Mouse (Mus musculus) layer of hippocampus, adult 8-10 months (tissue): ENCODE data around the gene Ppdpf. TPM values are rescaled to one million over a fixed set of nuclear protein-coding genes. Genes with fewer than 3 reads are reported as not detected.

Experiments used
- DNase-seq, 2 experiments: peaks; one replicate each; pipeline ENCODE4 v3.0.0; 2022; ENCODE audit warnings: low spot score in 2 of 2
- total RNA-seq, 4 experiments: library from RNA; stranded (reverse); gene quantifications; 2 replicates each; pipeline ENCODE4 v1.2.4; 2022

The Ppdpf gene
- total RNA-seq, 4 experiments from 2014 or later: 70.7 to 91.8 (median 77.8) TPM

DNA sequence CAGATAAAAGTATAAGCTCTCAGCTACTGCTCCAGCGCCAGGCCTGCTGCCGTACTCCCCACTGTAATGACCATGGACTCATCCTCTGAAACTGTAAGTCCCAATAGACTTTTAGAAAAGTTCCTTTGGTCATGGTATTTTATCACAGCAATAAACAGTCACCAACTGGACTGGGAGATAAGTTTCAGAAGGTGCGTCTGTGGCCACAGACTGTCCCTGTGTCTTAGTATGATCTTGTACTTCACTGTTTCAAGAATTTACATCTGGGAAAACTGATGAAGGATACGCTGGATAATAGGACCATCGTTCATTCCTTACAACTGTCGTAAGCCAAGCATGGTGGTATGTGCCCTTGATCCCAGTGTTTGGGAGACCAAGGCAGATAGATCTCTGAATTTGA is 29.0 kb downstream of the Ppdpf start:
- DNase-seq: no peak

DNA sequence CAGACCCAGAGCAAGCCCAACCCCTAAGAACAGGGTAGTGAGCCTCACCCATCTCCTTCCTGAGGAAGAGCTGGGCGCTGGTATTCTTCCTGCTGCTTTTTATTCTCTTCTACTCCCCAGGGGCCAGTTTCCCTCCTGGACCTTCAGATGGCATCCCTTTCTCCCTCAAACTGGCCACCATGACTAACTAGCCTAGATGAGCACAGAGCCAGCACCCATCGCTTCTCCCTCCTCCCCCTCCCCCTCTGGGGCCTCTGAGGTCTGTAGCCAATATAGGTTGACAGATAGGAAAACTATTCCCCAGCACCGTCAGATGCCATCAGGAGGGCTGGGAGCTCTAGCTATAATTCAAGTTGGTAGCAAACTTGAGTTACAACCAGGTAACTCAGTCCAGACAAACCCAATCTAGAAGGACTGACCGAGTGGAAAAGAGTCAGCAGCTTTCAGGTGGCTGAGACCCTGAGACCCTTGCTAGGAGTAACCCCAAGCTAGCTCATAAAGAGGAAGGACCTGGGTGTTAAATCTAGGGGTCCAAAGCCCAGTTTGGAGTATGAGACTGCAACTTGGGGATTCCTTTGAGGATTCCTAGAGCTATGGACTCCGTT is 31.9 kb downstream of the Ppdpf start:
- DNase-seq: no peak

DNA sequence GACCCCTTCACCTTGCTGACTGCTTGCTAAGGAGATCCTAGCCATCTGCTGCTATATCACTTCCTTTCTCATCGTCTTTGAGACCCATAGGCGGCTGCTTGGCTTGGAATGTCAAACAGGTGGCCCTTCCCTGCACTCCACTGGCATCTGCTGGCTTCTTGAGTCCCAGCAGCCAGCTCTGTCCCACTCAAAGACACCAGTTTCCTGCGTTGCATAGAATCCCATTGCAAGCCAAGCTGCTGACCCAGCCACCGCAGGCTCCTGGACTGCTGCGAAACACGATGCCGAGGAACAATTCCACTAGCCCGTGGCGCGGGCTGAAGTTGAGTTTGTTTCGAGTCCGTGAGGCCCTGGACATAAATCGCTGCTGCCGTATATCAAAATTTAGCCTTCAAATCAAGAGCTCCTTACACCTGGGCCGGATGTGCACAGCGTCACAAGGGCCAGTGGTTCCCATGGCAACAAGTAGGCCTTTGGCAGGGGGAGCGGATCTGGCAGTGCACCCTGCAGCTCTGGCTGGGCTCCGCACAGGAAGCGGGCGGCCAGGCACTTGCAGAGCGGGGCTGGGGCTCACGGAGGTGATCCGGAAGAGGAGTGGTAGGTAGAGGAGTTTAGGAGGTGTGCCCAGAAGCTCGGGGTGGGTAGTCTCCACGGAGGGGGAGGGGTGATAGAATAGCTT is 32.6 kb downstream of the Ppdpf start, which contains the start of gene Fndc11:
TSS of gene Fndc11 (plus strand) at position 476 of the 679 bp plus-strand sequence.
- peak; percentile 39 to 44 for DNase-seq

DNA sequence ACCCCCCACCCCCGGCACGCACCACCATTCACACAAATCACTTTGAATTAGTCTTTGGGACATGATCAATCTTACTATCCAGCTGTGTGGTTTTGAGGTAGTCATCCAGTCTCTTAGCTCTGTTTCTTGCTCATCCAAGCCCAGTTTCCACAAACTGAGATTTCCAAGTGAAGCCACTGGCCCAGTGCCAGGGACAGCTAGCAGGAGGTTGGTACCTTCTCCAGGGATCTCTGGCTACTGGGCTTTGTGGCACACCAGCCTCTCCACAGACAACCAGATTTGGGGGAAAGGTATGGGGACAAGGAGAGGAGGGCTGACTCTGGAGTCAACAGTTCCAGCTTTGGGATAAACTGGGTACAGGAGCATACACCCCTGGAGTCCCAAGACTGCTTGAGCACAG is 33.3 kb downstream of the Ppdpf start:
- no peak for DNase-seq

DNA sequence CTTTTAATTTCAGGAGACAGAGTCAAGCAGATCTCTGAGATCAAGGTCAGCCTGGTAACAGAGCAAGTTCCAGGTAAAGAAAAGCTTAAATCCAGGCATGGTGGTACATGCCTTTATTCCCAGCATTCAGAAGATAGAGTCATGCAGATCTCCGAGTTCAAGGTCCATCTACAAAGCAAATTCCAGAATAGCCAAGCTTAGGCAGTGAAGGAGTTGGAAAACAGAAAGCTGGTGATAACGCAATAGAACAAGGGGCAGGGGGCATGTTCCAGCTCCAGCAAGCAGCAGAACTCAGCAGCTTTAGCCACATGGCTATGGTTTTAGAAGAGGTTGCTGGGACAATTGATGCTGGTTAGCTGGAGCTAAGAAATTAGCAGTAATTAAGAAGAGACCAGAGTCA is 37.9 kb downstream of the Ppdpf start:
- DNase-seq: no peak

DNA sequence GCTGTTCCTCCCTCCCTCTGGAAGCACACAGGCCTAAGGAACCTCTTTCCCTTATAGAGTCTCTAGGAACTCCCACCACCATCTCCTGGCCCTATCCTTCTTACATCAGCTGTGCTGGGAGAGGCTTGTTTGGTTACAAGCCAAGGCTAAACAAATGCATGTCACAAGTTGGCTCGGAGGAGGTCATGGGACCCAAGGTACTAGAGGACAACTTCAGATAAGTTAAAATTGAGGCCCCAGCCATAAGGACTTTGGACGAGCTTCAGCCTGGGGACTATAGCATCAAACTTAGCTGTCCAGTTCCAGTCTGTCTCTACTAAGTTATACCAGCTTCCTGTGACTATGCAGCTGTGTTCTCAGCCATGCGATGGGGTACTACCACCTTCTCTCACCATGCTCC is 40.1 kb downstream of the Ppdpf start:
- no peak for DNase-seq

DNA sequence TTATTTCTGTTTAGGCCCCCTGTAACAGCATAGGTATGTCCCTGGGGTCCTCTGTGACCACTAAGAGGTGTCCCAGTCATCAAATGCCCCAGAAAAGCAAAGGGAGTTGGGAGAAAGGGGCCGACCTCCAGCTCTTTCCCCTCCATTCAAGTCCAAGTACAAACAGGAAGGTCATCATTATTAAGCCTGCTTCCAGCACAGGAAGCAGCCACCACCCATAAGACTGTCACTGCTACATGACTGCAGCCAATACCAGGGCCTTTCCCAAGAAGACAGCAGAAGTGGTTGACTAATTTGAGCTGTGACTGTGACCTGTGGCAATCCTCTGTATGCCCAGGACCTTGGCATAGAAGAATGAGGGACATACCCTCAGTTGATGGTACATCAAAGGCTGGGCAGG is 41.3 kb downstream of the Ppdpf start:
- no peak for DNase-seq

DNA sequence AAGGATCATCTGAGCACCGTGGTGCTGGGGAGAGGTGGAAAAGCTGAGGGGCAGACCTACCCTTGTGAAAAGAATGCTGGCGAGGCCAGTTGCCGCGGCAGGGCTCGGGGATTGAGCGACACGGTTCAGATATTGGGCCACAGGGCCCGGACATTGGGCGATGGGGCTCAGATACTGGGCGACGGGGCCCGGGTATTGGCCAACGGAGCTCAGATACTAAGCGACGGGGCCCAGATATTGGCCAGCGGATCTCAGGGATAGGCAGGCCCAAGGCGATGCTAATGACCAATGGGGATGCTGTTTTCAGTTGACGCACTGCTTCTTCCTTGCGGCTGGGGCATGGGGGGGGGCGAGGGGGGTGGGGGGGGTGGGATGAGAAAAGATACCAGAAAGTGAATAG is 44.1 kb downstream of the Ppdpf start:
- DNase-seq: no peak

DNA sequence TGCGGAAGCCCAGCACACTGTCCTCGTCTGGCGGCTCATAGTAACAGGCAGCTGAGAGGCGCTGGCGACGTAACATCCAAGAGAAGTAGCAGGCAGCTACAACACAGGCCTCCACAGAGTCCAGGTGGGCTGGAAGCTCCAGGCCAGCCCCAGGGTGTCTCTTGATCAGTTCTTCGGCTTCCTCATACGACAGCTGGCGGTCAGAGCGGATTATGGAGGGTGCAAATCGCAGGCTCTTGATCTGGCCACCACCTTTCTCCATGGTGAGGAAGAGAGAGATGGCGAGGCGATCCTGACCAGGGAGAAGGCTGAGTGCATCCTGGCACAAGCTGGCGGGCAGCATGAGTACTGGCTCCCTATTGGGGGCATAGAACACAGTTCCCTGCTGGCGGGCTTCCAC is 46.4 kb downstream of the Ppdpf start:
- DNase-seq: no peak

DNA sequence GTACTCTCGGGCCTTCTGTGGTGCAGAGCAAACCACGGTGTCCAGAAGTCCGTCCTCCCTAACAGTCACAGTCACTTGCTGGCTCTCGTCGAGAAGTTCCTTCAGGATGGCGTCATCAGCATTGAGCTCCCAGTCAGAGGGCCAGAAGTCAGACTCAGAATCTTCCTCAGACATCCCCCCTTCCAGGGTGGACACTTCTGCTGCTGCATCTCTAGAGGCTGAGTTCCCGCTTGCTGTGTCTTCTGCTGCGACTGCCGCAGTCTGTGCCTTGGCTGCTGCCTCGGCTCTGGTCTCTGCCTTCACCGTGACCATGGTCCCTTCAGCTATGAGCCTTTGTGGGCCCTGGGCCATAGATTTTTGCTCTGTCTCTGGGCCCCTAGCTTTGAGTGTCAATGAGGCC is 47.6 kb downstream of the Ppdpf start:
- DNase-seq: no peak

DNA sequence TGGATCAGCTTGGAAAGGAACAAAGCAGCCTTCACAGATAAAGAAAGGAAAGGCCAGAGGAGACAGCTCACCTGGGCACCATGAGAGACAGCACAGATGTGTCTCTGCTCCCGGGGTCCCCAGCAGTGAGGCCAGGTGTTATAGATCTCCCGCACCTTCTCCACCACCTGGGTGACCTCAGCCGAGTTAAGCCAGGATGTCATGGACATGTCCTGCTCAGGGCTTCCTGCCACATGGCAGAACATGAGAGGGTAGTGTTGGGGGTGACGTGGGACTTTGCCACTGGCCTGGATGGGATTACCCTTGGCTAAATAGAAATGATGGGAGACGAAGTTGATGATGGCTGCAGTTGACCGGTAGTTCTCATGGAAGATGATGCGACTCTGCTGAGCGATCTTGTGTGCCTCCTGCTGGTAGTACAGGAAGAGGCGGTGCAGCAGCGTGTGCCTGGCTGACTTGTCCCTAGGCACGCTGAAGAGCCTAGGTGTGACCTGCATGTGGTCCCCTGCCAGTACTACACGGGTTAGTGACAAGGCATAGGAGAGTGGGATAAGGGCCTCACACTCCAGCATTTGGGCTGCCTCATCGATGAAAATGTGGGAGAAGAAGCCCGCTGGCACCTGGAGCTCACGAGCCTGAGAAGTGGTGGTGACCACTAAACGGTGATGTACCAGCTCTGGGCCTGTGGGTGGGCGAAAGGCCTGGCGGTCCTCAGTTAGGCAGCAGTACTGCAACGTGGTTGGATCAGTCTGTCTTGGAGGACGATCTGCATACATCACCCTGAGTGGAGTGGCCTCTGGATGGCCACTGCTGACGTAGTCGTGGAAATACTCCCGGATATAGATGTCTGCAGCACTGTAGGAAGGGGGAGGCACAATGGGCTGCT is 48.9 kb downstream of the Ppdpf start:
- DNase-seq: no peak

DNA sequence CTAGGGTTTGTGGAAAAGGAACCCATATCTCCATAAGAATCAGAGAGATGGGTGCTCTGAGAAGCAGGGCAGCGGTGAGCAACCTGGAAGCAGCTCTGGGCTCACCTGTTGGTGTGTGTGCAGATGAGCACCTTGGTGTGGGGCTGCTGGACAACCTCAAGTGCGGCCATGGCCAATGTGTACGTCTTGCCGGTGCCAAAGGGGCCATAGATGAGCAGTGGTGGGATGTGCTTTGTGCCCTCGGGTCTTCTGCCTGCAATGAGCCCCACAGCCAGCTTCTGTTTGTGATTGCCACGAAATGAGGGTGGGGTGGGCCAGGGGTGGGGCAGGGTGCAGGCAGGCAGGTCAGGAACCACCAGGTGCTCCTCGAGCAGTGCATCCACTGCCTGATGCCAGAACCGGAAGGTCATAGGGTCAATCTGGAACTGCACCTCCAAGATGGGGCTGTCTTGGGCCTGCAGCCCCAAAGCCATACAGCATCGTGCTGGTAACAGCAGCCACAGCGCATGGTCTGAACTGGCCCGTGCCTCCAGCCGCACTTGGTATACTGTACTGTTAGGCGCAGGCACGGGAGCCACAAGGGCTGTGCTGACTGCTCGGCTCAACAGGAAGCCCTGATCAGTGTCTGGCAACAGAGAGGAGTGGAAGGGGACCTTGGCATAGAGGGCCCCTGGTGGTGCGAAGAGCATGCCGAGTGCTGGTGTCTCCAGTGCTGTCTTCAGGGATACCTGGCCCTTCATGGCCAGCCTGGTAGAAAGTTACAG is 50.4 kb downstream of the Ppdpf start:
- DNase-seq: no peak

DNA sequence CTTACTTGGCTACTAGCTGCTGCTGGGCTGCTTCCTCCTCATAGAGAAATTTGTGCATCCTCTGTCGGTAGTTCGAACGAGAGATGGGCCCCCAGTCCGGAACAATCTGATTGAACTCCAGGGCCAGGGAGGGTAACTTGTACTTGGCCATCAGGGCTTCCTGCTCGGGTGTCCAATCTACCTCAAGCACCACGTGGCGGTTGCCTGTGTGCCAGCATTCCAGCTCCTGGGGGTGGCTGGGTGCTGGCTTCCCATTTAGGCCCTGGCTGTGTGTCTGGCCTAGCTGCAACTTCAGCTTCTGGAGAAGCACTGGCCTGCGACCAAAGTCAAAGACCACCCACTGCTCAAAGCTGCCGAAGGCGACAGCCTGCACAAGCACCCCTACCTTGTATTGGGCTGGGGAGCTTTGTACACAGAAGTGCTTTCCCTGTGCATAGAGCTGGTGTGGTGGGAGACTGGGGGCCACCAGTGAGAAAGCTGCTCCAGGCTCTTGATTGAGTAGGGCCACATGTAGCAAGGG is 51.1 kb downstream of the Ppdpf start:
- no peak for DNase-seq

Other genes with a start within 250 kb of the Ppdpf start
- 10 to 100 TPM; 51.3 to 66.2 (median 57.5) TPM for gene Nkain4, start 232.5 kb upstream of the Ppdpf start, total RNA-seq
- gene Arfgap1, start 220.0 kb upstream of the Ppdpf start, total RNA-seq: 100 to 1,000 TPM; 136 to 140 (median 137) TPM
- 1 to 10 TPM; 2.8 to 5.5 (median 3.1) TPM for gene Col20a1, start 200.7 kb upstream of the Ppdpf start, total RNA-seq
- gene Chrna4, start 143.7 kb upstream of the Ppdpf start, total RNA-seq: 10 to 100 TPM; 21.1 to 28.4 (median 23.8) TPM
- gene Kcnq2, start 51.9 kb upstream of the Ppdpf start, total RNA-seq: 100 to 1,000 TPM; 264 to 350 (median 303) TPM
- 1,000 to 10,000 TPM in 3 of 4 experiments, 100 to 1,000 TPM in 1; 995 to 1,073 (median 1,037) TPM for gene Eef1a2, start 30.2 kb upstream of the Ppdpf start, total RNA-seq
- gene Ptk6, start 15.5 kb downstream of the Ppdpf start, total RNA-seq: not detected
- under 1 TPM in 3 of 4 experiments, not detected in 1; 0.24 to 0.34 (median 0.31) TPM for gene Srms, start 25.9 kb downstream of the Ppdpf start, total RNA-seq
- gene Fndc11, start 32.8 kb downstream of the Ppdpf start, total RNA-seq: not detected
- gene Helz2, start 54.8 kb downstream of the Ppdpf start, total RNA-seq: 1 to 10 TPM; 2.6 to 3.6 (median 2.9) TPM
- gene Gmeb2, start 100.8 kb downstream of the Ppdpf start, total RNA-seq: 10 to 100 TPM; 17.1 to 22.9 (median 20.9) TPM
- gene Stmn3, start 127.3 kb downstream of the Ppdpf start, total RNA-seq: 100 to 1,000 TPM; 530 to 604 (median 573) TPM
- 10 to 100 TPM; 26.1 to 41.3 (median 37.1) TPM for gene Rtel1, start 132.5 kb downstream of the Ppdpf start, total RNA-seq
- gene Zgpat, start 177.7 kb downstream of the Ppdpf start, total RNA-seq: 10 to 100 TPM; 69.8 to 88.2 (median 76.7) TPM
- 10 to 100 TPM; 43.4 to 54.5 (median 50.7) TPM for gene Arfrp1, start 178.2 kb downstream of the Ppdpf start, total RNA-seq
- 10 to 100 TPM; 31.4 to 58.3 (median 42.7) TPM for gene Lime1, start 192.8 kb downstream of the Ppdpf start, total RNA-seq